Mouse (Mus musculus) spleen, adult 2 months (tissue): ENCODE measurements around the gene Gpkow.

Source experiments
- CTCF ChIP-seq: fragments of 200-500 bp; IDR thresholded peaks from 2 replicates; pipeline ENCODE4 v1.5.1; 2011; ENCODE audit warnings: mild to moderate bottlenecking, inconsistent platforms; ENCODE audit not compliant: insufficient read depth, insufficient read length, insufficient replicate concordance; ENCODE audit errors: extremely low read depth
- POLR2A ChIP-seq: fragments of 200-500 bp; IDR thresholded peaks from 2 replicates; pipeline ENCODE4 v1.6.1; 2011; ENCODE audit warnings: low read depth, low read length, inconsistent platforms

DNA sequence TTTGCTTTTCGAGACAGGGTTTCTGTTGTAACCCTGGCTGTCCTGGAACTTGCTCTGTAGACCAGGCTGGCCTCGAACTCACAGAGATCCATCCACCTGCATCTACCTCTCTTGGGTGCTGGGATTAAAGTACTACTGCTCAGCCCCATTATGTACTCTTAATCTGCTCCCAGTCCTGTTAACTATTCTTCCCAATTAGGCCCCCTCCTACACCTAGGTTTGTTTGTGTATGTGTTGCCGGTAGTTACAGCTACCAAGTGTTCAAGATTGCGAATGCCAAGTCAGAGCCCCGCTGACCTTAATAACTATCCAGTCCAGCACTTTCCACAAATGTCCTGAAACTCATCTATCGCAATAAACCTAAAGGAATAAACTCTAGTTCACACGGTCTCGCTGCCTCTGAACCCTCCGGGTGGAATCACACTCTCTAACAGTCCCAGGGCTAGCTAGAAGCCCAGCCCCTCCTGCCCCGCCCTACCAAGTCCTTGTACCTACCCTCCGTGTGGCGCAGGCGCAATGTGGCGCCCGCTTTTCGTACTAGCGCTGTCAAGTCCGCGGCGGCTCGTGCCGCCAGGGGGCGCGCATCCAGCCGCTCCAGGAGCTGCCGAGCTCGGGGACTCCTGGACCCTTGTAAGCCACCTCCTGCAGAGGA is 17.4 kb upstream of the Gpkow start:
- TF ChIP-seq CTCF (peak; percentile 60; the same call in 1 of the 2 replicates), POLR2A (no peak)
